Mouse (Mus musculus): ENCODE measurements around the gene Card9. TPM values are rescaled to one million over a fixed set of nuclear protein-coding genes. Genes with fewer than 3 reads are reported as not detected.
A peak's percentile ranks its signal among the peaks of the same experiment; 100 is the strongest.

The Card9 gene
- total RNA-seq (2021), result 1 to 10 TPM; 3.0 to 3.7 TPM
- long read RNA-seq, experiment 1, partial matches to known transcripts, result 0 of 2 reads
- long read RNA-seq, experiment 1, other reads (novel, unspliced or antisense), result 1 of 2 reads
- long read RNA-seq, experiment 2, partial matches to known transcripts, result 1 of 1 reads
- long read RNA-seq, experiment 2, other reads (novel, unspliced or antisense), result 0 of 1 reads

DNA sequence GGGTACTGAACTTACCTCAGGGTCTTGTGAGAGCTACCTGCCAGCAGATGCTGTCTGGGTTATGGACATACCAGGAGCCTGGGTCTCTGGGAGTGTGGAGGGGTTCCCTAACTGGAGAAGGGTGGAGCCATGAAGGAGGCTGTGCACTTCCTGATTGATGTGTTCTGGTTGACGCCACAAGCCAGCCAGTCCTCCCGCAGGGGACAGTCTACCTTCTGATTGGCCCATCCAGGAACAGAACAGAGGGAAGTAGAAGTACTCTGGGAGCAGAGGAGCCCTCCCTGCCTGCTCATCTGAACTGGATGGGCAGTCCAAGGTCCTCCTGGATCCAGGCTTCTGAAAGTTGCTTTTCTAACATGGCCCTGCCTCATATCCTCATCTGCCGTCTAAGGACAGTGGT, at the start of gene Card9:
Gene Card9, minus strand, starts transcription at position 147 of the 400 bp plus-strand sequence.
- H3K4me3 ChIP-seq, result no peak within 1 kb of the TSS
- no peak within 1 kb of the TSS for H3K27ac ChIP-seq
- TF ChIP-seq CTCF (IDR thresholded peaks at IDR 0.05), result no peak
- DNase-seq (ENCODE audit: extremely low spot score in 1 of 2, low spot score in 2 of 2), result no peak
- intact Hi-C loops (cut with DNase I), result no loop called here

GRCm38 (mm10) chr2:26410091-26410490, 49.4 kb upstream of the Card9 start:
- no peak overlapping the region for H3K4me3 ChIP-seq
- H3K27ac ChIP-seq, result peak overlapping the region; percentile 94
- intact Hi-C loops (cut with DNase I), result no loop called here
- no peak for TF ChIP-seq CTCF (IDR thresholded peaks at IDR 0.05)
- DNase-seq (ENCODE audit: extremely low spot score in 1 of 2, low spot score in 2 of 2), result no peak

DNA sequence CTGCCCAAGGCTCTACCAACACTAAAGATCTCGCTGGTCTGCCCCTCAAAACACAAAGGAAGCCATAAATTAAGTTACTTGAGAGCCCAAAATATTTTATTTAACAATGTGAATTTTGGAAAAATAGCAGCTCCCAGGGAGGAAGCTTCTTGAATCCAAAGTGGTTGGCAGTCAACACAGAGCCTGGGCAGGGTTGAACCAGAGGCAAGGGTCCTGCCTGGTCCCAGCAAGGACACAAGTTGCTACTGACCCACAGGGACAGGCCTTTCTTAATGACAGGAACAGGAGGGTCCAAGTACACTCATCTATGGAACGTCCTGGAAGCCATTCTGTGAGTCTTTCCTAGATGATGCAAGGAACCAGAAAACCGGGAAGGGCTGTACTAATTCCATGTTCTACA, 48.6 kb upstream of the Card9 start:
- no peak for TF ChIP-seq CTCF (IDR thresholded peaks at IDR 0.05)

DNA sequence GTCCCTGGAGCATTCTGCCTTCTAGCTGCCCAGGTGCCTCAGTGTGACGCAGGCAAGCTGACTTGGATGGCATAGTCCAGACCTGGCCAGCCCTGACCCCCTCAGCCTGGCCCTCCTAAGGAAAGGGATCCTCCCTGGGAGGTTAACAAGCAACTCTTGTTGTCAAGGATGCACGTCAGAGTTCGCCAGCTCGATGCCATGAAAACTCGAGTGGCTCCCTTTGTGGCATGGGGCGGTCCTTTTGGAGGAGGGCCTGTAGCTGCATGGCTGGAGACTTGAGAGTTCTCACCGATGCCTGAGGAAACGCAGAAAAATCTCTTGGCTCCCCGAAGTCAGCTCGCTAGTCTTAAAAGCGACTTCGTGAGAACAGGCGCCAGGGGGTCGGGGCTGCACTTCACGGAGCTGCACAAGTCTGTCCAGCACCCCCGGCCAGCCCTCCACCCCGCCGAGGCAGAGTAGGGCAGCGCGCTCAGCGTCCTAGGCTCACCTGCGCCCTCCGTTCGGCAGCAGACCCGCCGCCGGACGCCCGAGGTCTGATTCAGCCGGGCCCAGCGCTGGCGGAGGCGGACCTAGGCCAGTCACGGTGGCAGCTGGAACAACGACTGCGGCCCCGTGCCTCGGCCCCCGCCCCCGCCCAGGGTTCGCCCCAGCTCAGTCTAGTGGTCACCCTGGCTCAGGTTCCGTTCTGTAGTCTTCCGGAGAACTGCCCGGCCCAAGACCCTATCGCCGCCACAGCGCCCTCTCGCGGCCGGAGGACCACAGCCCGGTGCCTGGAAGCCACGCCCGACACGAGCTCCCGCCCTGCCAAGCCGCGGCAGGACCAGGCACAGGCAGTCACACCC, 48.0 kb upstream of the Card9 start, which contains the start of gene Inpp5e:
Gene Inpp5e, minus strand, starts transcription at position 689 of the 842 bp plus-strand sequence.
- intact Hi-C loops (cut with DNase I), result loop anchor here (5.0 kb wide), 1 partner anchor 154 kb away; no protein-coding TSS in a partner anchor
- peak; percentile 96 to 99 for DNase-seq (ENCODE audit: extremely low spot score in 1 of 2, low spot score in 2 of 2)

More for the DNA sequence above, 48.6 kb upstream of the Card9 start:
- peak overlapping the region; percentile 94; the same call in 1 of the 2 replicates for H3K27ac ChIP-seq
- DNase-seq (ENCODE audit: extremely low spot score in 1 of 2, low spot score in 2 of 2), result no peak
- intact Hi-C loops (cut with DNase I), result loop anchor here (5.0 kb wide), 1 partner anchor 153 kb away; no protein-coding TSS in a partner anchor
- peak overlapping the region; percentile 94 for H3K4me3 ChIP-seq

GRCm38 (mm10) chr2:26403306-26403705, 42.6 kb upstream of the Card9 start:
- Histone ChIP-seq H3K4me3 (no peak overlapping the region), H3K27ac (no peak overlapping the region)
- intact Hi-C loops (cut with DNase I), result no loop called here
- no peak for TF ChIP-seq CTCF (IDR thresholded peaks at IDR 0.05)
- no peak for DNase-seq (ENCODE audit: extremely low spot score in 1 of 2, low spot score in 2 of 2)

More for the DNA sequence above, 48.0 kb upstream of the Card9 start, which contains the start of gene Inpp5e:
- peak; percentile 96 for TF ChIP-seq CTCF (IDR thresholded peaks at IDR 0.05)
- Histone ChIP-seq H3K4me3 (peak within 1 kb of the TSS; percentile 94), H3K27ac (peak within 1 kb of the TSS; percentile 94)

DNA sequence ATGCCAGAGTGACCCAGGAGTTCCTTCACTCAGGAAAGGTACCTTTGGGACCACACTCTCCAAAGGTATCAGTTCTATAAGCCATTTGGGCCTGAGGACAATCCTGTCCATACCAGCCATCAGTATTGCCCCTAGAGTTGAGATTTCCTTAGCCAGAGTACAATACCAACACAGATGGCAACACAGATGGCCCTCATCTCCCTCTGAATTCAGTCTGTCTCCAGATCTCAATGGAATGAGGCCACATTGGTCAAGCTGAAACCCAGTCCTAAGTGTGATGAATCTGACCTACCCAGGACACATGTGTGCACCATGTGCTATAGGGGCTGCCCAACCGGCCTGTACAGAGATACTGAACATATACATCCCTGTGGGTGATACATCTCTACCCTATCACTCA, 41.5 kb upstream of the Card9 start:
- no peak for DNase-seq (ENCODE audit: extremely low spot score in 1 of 2, low spot score in 2 of 2)
- H3K4me3 ChIP-seq, result no peak overlapping the region
- no peak overlapping the region for H3K27ac ChIP-seq
- TF ChIP-seq CTCF (IDR thresholded peaks at IDR 0.05), result no peak
- intact Hi-C loops (cut with DNase I), result no loop called here

DNA sequence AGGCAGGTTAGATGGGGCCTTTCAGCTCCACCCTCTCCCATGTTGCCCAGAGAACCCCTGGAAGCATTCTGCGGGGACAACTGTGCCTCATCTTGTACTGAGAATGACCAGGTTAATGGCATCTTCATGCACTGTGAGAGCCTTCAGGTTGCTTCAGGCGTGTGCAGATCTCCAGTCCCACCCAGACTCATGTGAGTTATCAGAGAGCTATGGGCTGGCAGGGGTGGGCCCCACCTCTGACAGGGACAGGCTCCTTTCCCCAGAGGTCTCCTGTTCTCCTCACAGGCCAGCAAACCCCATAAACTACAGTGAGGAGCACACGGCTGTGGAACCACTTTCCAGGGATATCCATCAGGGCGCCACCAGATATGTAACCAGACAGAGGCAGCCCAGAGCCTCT, 40.3 kb upstream of the Card9 start:
- intact Hi-C loops (cut with DNase I), result no loop called here
- DNase-seq (ENCODE audit: extremely low spot score in 1 of 2, low spot score in 2 of 2), result no peak
- TF ChIP-seq CTCF (IDR thresholded peaks at IDR 0.05), result no peak
- H3K27ac ChIP-seq, result no peak overlapping the region
- no peak overlapping the region for H3K4me3 ChIP-seq

GRCm38 (mm10) chr2:26400296-26400695, 39.6 kb upstream of the Card9 start:
- DNase-seq (ENCODE audit: extremely low spot score in 1 of 2, low spot score in 2 of 2), result no peak
- intact Hi-C loops (cut with DNase I), result no loop called here
- TF ChIP-seq CTCF (IDR thresholded peaks at IDR 0.05), result no peak
- Histone ChIP-seq H3K4me3 (no peak overlapping the region), H3K27ac (no peak overlapping the region)

DNA sequence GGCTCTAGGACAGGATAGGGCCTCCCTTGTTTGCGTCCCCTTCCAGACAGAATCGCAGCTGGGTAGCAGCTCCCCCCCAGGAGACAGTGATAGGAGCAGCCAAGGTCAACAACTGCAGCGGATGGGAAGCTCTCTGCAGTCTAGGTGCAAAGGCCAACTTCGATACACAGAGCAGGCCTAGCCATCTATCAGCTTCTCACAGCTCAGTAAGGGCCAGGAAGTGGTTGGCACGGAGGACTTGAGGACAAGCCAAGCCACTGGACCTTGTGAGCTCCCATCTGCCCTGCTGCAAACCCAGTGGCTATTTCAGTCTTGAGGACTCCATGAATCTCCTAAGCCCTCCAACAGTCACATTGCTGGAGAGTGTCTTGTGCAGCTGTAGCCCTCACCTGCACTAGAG, 38.9 kb upstream of the Card9 start:
- TF ChIP-seq CTCF (IDR thresholded peaks at IDR 0.05), result no peak
- H3K4me3 ChIP-seq, result no peak overlapping the region
- no peak for DNase-seq (ENCODE audit: extremely low spot score in 1 of 2, low spot score in 2 of 2)
- intact Hi-C loops (cut with DNase I), result no loop called here
- H3K27ac ChIP-seq, result no peak overlapping the region

DNA sequence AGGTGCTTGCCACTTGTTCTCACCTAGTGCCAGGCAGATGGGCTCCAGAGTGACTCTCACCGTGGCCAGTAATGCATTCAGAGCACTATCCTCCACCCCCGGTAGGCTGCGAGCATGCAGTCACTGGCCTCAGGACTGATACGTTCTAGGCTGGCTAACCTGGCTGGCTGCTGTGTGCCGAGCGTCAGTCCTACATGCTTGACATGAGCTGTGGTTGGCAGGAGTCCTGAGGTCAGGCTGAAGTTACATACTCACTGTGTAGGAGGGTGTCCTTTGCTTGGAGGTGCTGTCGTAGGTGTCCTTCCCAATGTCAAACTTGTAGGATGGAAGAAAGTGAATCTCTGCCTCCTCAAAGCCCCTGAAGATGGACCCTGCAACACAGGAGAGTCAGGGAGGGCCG, 38.3 kb upstream of the Card9 start:
- H3K4me3 ChIP-seq, result no peak overlapping the region
- no peak for TF ChIP-seq CTCF (IDR thresholded peaks at IDR 0.05)
- no peak for DNase-seq (ENCODE audit: extremely low spot score in 1 of 2, low spot score in 2 of 2)
- H3K27ac ChIP-seq, result no peak overlapping the region; the same call in 1 of the 2 replicates
- intact Hi-C loops (cut with DNase I), result no loop called here

DNA sequence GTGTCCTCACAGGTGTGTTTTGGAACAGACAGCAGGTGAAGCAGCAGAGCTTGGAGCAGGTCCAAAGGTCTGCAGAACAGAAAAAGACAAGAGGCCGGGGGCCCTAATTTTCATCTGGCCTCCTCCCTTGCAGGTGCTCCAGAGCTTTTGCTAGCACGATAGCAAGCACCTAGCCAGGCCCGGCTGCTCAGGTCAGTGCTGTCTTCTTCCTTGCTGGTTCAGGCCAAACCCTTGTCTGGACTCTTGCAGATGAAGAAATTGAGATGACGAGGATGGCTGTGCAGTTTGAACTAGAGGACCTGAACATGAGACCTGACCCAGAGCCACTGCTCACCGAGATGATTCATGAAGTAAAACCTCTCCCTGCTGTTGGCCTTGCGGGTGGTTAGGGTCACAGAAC, 30.9 kb upstream of the Card9 start:
- intact Hi-C loops (cut with DNase I), result no loop called here
- H3K27ac ChIP-seq, result no peak overlapping the region
- DNase-seq (ENCODE audit: extremely low spot score in 1 of 2, low spot score in 2 of 2), result no peak
- no peak for TF ChIP-seq CTCF (IDR thresholded peaks at IDR 0.05)
- H3K4me3 ChIP-seq, result no peak overlapping the region

- TF ChIP-seq CTCF (IDR thresholded peaks at IDR 0.05), result no peak
Observed at GRCm38 (mm10) chr2:26390954-26391353, 30.2 kb upstream of the Card9 start.

More at GRCm38 (mm10) chr2:26390954-26391353, 30.2 kb upstream of the Card9 start:
- no peak for DNase-seq (ENCODE audit: extremely low spot score in 1 of 2, low spot score in 2 of 2)
- intact Hi-C loops (cut with DNase I), result no loop called here
- Histone ChIP-seq H3K4me3 (no peak overlapping the region), H3K27ac (no peak overlapping the region)

Measured in left cerebral cortex, adult 2 months (tissue).